Mouse (Mus musculus) lung, postnatal 0 days (tissue): ENCODE measurements at regions not wholly inside any gene's neighbourhood (a gene's known extent, or its start where the extent isn't known, plus 50 kb on each side); places are given as distances from the start of the nearest gene placed in this dataset.

Source experiments
- CTCF ChIP-seq: IDR thresholded peaks from 2 replicates; pipeline ENCODE4 v1.5.1; 2016; ENCODE audit warnings: antibody characterized with exemption, mild to moderate bottlenecking
- EP300 ChIP-seq: IDR thresholded peaks from 2 replicates; pipeline ENCODE4 v1.6.1; 2016; ENCODE audit warnings: antibody characterized with exemption, mild to moderate bottlenecking, control low read depth

DNA sequence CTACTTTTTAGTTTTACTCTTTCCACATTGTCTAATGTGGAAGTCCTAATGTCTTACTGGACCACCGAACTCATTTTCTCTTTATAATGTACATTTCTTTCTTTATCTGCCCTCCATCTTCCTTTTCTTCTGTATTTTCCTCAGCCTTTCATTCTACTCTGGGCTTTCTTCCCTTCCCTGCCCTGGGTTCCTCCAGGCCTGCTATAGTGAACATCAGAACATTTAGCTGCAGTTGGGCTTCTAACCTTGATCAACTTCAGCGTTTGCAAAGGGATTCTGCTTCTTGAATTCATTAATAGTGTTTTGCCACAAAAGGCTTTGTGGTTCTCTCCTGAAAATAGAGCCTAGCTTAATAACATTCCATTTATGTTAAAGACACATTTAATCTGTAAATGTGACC lies 342.5 kb upstream of the Tmem161b start:
- TF ChIP-seq CTCF (no peak), EP300 (no peak)
